Mouse (Mus musculus) brain, embryonic 14.5 days (tissue): ENCODE measurements around the gene Tal1. TPM values are rescaled to one million over a fixed set of nuclear protein-coding genes. Genes with fewer than 3 reads are reported as not detected.
A peak's percentile ranks its signal among the peaks of the same experiment; 100 is the strongest.

ENCODE experiments used
- DNase-seq: peaks from one replicate; pipeline ENCODE4 v3.0.0-alpha.2; 2011; ENCODE audit warnings: low read depth
- CTCF ChIP-seq: fragments of 200-500 bp; IDR thresholded peaks from 2 replicates; pipeline ENCODE4 v1.5.1; 2012; ENCODE audit warnings: inconsistent platforms, mild to moderate bottlenecking, moderate library complexity, borderline replicate concordance; ENCODE audit not compliant: insufficient read depth, insufficient read length; ENCODE audit errors: extremely low read depth
- POLR2A ChIP-seq: fragments of 200-500 bp; IDR thresholded peaks from 2 replicates; pipeline ENCODE4 v1.6.1; 2012; ENCODE audit warnings: mild to moderate bottlenecking, inconsistent platforms, borderline replicate concordance; ENCODE audit not compliant: poor library complexity, insufficient read depth, insufficient read length, severe bottlenecking; ENCODE audit errors: extremely low read depth
- polyA plus RNA-seq: library from polyadenylated mRNA; depleted of rRNA; stranded (reverse); fragments of >200 nt; gene quantifications from 2 replicates; pipeline ENCODE4 v1.2.3, GENCODE M21; 2012; rRNA removed

Tal1 gene
- 20.7 and 29.7 TPM in 2 replicates for polyA plus RNA-seq

DNA sequence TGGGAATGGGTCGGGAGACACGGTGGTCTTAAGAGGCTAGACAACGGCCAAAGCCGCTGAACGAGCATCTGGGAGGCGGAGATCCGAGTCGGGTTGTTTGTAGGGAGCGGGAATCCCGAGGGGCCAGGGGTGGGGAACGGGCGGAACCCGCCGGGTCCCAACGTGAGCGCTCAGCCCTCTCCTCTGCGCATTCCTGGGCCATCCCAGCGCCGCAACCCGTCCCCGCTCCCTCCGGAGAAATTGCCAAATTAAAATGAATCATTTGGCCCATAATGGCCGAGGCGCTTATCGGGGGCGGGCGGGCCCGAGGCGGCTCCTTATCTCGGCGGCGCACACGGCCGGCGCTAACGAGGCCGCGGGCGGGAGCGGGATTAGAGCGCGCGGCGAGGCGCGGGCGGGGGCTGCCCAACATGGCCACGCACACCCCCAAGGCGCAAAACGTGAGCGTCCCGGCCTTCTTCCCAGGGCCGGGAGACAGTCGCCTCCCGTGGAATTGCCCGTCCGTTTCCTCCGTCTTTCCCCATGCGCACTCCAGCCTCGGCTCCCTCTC lies at the start of gene Tal1:
Gene Tal1 (plus strand): TSS at position 56 of the 550 bp plus-strand sequence.
- TF ChIP-seq CTCF (no peak), POLR2A (no peak)
- DNase-seq: peak; percentile 74

DNA sequence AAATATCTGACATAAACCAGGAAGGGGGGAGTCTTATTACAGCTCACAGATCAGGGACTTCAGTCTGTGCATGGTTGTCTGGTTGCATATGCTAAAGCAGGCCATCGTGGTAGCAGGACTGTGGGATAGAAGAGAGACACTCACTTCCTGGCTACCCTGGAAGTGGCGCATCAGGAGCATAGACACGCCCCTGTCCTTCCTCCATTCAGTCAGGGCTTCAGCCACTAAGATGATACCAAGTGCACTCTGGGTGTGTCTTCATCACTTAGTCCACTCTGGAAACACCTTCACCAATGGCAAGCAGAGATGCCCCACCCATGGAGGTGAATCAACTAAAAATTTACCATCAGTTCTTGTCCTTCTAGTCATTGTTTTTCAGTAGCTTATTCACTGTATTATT lies 42.0 kb upstream of the Tal1 start:
- TF ChIP-seq POLR2A (no peak), CTCF (no peak)
- DNase-seq: no peak

DNA sequence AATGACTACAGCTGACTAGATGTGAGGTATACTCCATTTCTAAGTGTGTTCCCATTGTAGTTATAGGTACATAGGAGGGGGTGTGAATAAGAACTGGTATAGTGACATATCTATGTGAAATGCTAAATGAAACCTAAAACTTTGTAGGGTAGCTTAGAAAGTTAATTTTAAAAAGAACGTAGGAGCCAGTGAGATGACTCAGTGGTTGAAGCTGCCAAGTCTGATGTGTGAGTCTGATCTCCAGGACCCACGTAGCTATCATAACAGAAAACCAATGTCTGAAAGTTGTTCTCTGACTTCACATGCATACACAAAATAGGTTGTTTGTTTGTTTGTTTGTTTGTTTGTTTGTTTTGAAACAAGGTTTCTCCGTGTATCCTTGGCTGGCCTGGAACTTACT lies 36.2 kb upstream of the Tal1 start:
- TF ChIP-seq POLR2A (no peak), CTCF (no peak)
- DNase-seq: no peak

DNA sequence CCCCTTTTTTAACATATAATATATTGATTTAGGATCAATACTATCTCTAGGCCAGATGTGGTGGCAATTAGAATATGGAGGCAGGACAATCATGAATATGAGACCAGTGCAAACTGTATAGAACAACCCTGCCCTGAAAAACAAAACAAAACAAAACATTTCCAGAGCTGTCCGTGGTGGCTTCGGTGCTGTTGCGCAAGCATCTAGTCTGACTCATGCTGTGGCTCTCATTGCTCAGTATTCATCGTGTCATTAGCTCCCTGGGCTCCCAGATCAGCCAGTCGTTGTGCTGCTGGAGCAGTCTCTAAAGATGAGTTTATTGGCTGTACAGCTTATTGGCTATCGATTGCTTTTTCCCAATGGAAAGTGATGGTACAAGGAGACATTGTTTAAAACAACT lies 21.2 kb upstream of the Tal1 start:
- TF ChIP-seq POLR2A (no peak), CTCF (no peak)

DNA sequence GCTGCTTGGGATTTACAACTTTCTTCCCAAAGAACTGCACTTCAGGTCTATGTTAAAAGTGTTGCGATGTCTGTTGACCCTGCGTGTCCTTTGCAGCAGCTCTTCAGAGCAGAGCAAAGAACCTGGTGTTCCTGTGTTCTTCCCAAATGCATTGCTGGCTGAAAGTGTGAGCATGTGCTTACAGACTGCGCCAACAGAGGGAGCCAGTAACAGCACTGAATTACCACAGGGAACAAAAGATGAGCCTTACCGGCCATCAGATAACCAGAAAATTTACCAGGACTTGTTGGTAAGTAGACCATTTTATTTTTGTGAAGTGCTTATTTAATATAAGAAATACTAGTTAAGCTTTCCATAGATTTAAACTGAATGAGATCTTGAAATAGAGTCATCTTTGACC lies 18.0 kb upstream of the Tal1 start:
- DNase-seq: peak; percentile 80
- peak; percentile 82; the same call in 1 of the 2 replicates for TF ChIP-seq CTCF
- TF ChIP-seq POLR2A: no peak

More for the DNA sequence above, 21.2 kb upstream of the Tal1 start:
- DNase-seq: no peak

DNA sequence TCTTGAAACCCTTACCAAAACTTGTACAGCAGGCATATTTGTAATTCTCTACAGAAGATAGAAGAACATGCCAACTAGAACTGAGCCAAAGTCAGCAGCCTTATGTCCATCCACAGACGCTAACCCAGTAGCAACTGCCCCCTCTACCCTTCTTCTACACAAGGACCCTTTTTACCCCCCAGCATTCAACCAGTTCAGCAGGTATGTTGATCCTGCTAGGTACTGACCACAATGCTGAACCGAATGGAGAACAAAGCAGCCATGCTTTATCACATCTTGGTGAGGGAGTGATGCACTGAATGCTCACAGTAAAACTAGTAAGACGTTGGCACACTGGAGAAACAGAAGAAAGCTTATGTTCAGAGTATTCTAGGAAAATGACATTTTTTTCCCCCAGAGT lies 10.6 kb upstream of the Tal1 start:
- no peak for DNase-seq
- no peak for TF ChIP-seq CTCF
- no peak for TF ChIP-seq POLR2A

DNA sequence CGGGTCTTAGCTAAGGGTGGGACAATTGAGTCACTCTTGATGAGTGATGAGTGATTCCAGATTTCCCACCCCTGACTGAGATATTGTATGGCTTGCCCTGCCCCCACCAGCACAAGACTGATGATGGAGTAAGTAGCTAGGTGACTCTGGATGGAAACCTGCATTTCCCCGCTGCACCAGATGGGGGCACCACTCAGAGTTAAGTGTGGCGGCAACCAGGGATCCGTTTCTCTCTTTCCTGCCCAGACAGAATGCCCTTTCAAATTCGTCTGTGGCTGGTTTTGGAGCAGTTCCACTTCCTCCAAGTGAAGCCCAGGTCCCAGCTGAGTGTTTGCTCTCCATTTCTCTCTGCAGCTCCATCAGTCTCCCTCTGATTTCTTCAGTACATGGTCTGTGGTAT lies 8.5 kb upstream of the Tal1 start:
- peak; percentile 43 for DNase-seq
- TF ChIP-seq CTCF: peak; percentile 63
- TF ChIP-seq POLR2A: no peak

DNA sequence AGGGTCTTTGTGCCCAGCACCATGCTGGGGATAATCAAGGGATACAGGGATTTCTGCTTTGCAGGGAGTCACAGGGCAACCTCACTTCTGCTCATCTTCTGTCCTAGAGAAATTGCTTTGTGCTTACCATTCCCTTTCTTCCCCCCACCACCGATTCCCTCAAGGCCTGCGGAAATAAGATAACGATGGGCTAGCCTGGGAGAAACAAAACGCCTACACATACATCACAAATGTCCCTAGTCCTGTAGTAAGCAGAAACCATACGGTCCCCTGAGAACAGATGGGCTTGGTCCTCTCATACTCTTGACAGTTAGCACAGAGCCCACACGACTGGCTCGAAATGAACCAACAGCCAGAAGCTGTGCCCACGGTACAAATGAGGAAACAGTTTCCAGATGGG lies 8.0 kb upstream of the Tal1 start:
- no peak for DNase-seq
- TF ChIP-seq POLR2A: no peak
- TF ChIP-seq CTCF: no peak

DNA sequence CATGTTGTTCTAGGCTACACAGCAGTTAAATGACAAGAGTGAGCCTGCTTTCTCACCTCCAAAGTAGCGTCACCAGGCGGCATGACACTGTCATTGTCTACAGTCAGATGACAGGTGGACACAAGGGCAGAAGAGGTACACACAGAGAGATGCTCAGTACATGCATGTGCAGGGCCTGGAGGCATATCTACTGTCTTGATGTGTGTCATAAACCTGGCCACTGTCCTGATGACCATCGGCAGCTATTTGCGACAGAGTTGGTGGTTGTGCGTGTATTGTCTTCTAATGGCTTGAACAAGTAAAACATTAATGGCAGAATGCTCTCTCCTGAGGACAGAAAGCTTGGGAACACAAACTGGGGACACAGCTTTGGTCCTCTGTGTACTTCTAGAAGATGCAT lies 5.0 kb upstream of the Tal1 start:
- DNase-seq: no peak
- TF ChIP-seq POLR2A: no peak

DNA sequence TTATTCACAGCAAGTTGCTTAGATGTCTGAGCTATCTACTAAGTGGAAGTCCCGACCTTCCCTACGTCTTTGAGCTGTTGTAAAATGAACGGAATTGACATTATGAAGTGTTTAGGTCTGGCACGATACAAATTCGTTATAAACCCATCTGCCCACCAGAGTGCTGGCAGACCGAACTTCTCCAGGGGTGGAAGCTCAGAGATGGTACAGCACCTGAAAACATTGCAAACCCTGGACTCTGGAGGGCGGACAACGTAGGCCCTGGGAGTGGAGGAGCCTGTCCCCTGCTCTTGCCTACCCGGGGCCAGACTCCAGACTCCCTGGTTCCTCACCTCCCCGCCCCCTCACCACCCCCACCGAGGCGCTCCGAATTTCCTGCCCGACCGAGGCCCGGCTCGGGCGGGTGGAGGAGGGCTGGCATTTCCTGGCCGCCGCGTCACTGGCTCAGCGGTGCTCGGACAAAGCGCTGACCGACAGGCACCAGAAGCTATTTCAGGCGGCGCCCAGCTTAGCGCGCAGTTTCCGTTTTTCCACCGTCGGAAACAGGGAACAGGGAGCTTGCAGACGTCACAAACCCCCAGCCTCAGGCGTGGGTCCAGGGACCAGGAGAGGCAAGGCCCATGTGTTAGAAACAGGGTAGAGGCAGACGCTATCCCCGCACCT lies 3.8 kb upstream of the Tal1 start:
- DNase-seq: peak; percentile 57
- TF ChIP-seq POLR2A (no peak), CTCF (no peak)

DNA sequence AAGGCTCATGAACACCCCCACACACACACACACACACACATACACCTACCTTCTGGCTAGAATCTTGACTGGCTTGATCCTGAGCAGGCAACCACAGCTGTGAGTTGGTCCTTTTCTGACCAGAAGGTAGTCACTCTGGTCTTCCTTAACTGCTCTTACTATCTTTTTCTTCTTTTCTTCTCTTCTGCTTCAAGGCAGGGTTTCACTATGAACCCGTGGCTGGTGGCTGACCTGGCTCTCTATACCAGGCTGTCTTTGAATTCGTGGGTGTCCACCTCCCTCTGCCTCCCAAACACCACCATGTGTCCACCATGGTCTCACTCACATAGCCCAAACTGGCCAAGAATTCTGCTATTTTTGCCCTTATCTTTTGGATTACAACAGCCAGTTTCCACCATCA lies 1.2 kb upstream of the Tal1 start:
- TF ChIP-seq POLR2A (no peak), CTCF (no peak)
- no peak for DNase-seq

DNA sequence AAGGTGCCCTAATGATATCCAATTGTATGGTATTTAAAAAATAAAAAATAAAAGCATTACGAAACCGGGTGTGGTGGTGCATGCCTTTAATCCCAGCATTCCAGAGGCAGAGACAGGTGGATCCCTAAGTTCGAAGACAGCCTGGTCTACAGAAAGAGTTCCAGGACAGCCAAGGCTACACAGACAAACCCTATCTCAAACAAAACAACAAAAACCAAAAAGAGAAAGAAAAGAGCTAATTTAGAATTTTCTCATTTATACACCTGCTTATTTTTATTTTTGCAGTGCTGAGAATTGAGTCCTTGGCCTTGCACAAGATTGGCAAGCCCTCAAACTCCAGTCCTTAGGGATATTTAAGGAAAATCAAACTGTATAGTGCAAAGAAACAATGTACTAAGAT lies 535 bp upstream of the Tal1 start:
- TF ChIP-seq POLR2A: no peak
- TF ChIP-seq CTCF: no peak
- no peak for DNase-seq

DNA sequence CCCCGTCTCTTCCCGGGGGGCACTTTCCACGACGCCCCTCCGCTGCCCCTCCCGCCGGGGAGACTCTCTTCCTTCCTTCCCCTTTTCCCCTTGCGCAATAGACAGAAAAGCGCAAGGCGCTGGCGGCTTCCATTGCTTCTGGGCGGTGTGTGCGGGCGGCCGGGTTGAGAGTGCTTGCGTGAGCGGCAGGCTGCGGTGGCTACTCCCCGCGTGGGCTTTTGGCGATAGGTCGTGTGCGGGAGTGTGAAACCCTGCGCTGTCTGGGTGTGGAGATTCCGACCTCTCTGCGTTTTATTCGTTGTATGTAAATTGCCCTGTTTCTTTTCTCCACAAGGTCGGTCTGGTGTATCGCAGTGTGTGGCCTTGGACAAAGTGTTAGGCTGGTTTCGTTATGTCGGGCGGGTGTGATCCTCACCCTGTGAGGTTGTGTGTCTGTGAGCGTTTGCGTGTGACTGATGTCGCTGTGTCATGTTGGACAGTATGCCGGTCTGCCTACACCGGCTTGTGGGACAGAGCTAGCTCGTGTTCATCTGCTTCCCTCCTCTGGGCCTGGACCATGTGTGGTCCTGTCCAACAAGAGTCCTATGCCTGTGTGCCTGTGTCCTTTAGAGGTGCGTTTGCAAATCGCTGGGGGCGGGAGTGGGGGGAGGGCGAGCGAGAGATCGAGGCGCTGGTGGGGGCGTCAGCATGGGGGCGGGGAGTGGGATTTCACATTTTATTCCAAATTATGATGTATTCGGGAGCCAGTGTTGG lies 871 bp downstream of the Tal1 start:
- DNase-seq: peak; percentile 79
- TF ChIP-seq CTCF (no peak), POLR2A (0 out of 2 replicates have a peak, but pooled peaks have one; percentile 5)
